Mouse (Mus musculus) layer of hippocampus, postnatal 10 days (tissue): Measurements from ENCODE around the gene Gad2. TPM values are rescaled to one million over a fixed set of nuclear protein-coding genes. Genes with fewer than 3 reads are reported as not detected.

Experiments used
- microRNA-seq, 2 experiments: library from miRNA; unstranded; fragments of <30 nt; microRNA quantifications; one replicate each; pipeline ENCODE4 v1.2.0; 2021
- total RNA-seq, 2 experiments: library from RNA; stranded (reverse); gene quantifications; 2 replicates each; pipeline ENCODE4 v1.2.3; 2021

Gad2 gene
- total RNA-seq, 2 experiments from 2014 or later, result 69.2 to 80.4 TPM

Small RNA genes within 50 kb of the gene (microRNA-seq; reads per million reads assigned to microRNA genes)
- gene Gm23636 (0 reads per million in 2 experiments), gene Mir3967 (0 reads per million in 2 experiments)

Other genes starting within 250 kb of the Gad2 start
- gene Apbb1ip, start 151.9 kb downstream of the Gad2 start, total RNA-seq, result 1 to 10 TPM; 6.3 to 6.4 TPM